Mouse (Mus musculus) ES-Bruce4 (cell line): ENCODE measurements around the gene Nrcam. TPM values are rescaled to one million over a fixed set of nuclear protein-coding genes. Genes with fewer than 3 reads are reported as not detected.

Source experiments
- H3K27ac ChIP-seq: 2 replicates; pipeline ENCODE4 v1.5.1; 2012; ENCODE audit warnings: low read length, inconsistent platforms; ENCODE audit not compliant: insufficient read depth
- H3K27me3 ChIP-seq: 2 replicates; pipeline ENCODE4 v1.6.1; 2012; ENCODE audit warnings: mild to moderate bottlenecking, low read length, inconsistent platforms; ENCODE audit not compliant: control insufficient read depth, poor library complexity, insufficient read depth, severe bottlenecking
- H3K36me3 ChIP-seq: 2 replicates; pipeline ENCODE4 v1.6.1; 2012; ENCODE audit warnings: inconsistent platforms, mild to moderate bottlenecking, low read length, moderate library complexity; ENCODE audit not compliant: control insufficient read depth, poor library complexity, insufficient read depth, severe bottlenecking
- H3K4me1 ChIP-seq: one replicate; pipeline ENCODE4 v1.8.1; 2011; ENCODE audit warnings: low read length; ENCODE audit not compliant: control insufficient read depth, insufficient read depth
- H3K4me3 ChIP-seq: 2 replicates; pipeline ENCODE4 v1.5.1; 2011; ENCODE audit warnings: low read depth, mild to moderate bottlenecking, low read length
- H3K9ac ChIP-seq: 2 replicates; pipeline ENCODE4 v1.6.1; 2012; ENCODE audit warnings: low read depth, mild to moderate bottlenecking, inconsistent platforms; ENCODE audit not compliant: poor library complexity, severe bottlenecking
- H3K9me3 ChIP-seq: replicated peaks from 2 replicates; pipeline ENCODE4 v1.6.1; 2012; ENCODE audit warnings: mild to moderate bottlenecking, low read length, inconsistent platforms; ENCODE audit not compliant: control insufficient read depth, poor library complexity, insufficient read depth, severe bottlenecking
- CTCF ChIP-seq: IDR thresholded peaks from one replicate; pipeline ENCODE4 v1.8.1; 2011; ENCODE audit warnings: low read depth, low read length
- EP300 ChIP-seq: IDR thresholded peaks from 2 replicates; pipeline ENCODE4 v1.6.1; 2011; ENCODE audit warnings: low read depth, low read length; ENCODE audit not compliant: insufficient read depth
- POLR2A ChIP-seq: IDR thresholded peaks from one replicate; pipeline ENCODE4 v1.8.1; 2011; ENCODE audit warnings: low read length; ENCODE audit not compliant: insufficient read depth
- polyA plus RNA-seq: library from polyadenylated mRNA; stranded (reverse); fragments of >200 nt; gene quantifications from 2 replicates; pipeline ENCODE4 v1.2.4, GENCODE M21; 2011; ENCODE audit warnings: low read depth; ENCODE audit not compliant: missing spikeins, insufficient read depth, insufficient read length

Gene Nrcam
- polyA plus RNA-seq, 1 experiment, result 2.7 TPM

DNA sequence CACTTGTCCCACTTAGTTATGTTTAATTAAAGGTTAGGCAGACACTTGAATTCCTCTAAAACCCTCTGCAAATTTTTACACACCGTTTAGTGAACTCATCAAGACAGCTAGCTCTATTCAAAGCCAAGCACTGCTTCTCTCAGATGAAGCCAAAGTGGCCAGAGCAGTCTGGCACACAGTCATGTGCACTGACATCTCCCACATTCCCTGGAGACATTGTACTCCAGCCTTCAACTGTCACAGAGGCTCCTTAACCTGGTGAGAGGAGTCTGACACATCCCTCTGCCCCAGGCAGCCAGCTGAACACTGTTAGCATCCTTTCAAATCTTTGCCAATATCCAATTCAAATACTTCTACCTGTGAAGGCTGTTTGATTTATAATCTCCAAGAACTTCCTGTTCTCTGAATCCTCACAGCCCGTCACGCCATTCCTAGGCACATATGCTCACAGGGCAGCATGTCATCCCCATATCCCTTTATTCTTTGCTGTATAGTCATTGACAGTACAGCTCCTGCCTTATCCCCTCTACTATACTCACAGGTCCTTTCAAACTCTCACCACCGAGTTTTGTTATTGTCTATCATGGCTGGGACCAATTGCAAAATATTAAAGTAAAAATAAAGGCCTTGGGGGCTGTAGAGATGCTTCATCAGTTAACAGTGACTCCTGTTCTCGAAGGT is 173.3 kb downstream of the Nrcam start:
- no peaks in the 10 kb centered on the region for H3K9me3 ChIP-seq
- TF ChIP-seq CTCF (no peak), POLR2A (no peak), EP300 (no peak)
- H3K9ac ChIP-seq, result no peak overlapping the region
- H3K36me3 ChIP-seq, result no peaks in the 10 kb centered on the region
- no peaks in the 10 kb centered on the region for H3K4me1 ChIP-seq
- H3K27ac ChIP-seq, result no peak overlapping the region
- H3K27me3 ChIP-seq, result peaks cover 1% of the 10 kb centered on the region; the same call in 1 of the 2 replicates
- no peak overlapping the region for H3K4me3 ChIP-seq

DNA sequence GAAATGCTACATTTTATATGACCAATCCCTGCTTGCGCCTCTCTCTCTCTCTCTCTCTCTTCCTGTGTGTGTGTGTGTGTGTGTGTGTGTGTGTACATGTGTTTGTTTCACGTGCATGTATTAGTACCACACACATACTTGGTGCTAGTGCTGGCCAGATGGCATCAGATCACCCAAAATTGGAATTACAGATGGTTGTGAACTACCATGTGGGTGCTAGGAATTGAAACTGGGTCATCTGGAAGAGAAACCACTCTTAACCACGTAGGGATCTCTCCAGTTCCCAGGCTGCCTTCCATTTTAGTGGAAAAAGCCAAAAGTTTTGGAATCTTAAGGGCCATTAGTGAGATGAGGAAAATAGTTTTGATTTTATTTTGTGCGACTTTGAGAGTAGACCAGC is 175.1 kb downstream of the Nrcam start:
- Histone ChIP-seq H3K27ac (no peak overlapping the region), H3K36me3 (no peaks in the 10 kb centered on the region), H3K9ac (no peak overlapping the region), H3K4me1 (no peaks in the 10 kb centered on the region), H3K4me3 (no peak overlapping the region), H3K9me3 (no peaks in the 10 kb centered on the region), H3K27me3 (peaks cover 1% of the 10 kb centered on the region; the same call in 1 of the 2 replicates)
- TF ChIP-seq POLR2A (no peak), CTCF (no peak), EP300 (no peak)

DNA sequence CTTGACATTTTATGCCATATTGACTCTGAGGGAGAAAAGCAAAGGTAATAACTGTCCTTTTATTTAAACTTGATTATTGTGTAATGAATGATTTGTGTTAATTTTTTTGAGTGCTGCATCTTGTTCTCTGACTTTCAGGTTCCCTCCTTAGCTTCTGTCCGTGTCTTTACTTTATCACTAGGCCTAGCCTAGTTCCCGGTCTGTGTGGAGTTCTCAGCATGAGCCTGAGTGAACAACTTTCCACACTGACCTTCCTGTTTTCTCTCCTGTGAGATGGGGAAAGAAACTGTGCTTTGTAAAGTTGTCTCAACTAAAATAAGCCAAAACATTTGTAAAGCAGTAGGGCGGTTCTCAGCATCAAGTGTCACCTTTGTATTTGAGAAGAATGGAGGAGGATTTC is 179.9 kb downstream of the Nrcam start:
- H3K9me3 ChIP-seq, result no peaks in the 10 kb centered on the region
- no peak overlapping the region for H3K27ac ChIP-seq
- H3K9ac ChIP-seq, result no peak overlapping the region
- H3K4me1 ChIP-seq, result no peaks in the 10 kb centered on the region
- H3K27me3 ChIP-seq, result no peaks in the 10 kb centered on the region
- H3K36me3 ChIP-seq, result no peaks in the 10 kb centered on the region
- no peak overlapping the region for H3K4me3 ChIP-seq
- no peak for TF ChIP-seq EP300
- no peak for TF ChIP-seq CTCF
- TF ChIP-seq POLR2A, result no peak

DNA sequence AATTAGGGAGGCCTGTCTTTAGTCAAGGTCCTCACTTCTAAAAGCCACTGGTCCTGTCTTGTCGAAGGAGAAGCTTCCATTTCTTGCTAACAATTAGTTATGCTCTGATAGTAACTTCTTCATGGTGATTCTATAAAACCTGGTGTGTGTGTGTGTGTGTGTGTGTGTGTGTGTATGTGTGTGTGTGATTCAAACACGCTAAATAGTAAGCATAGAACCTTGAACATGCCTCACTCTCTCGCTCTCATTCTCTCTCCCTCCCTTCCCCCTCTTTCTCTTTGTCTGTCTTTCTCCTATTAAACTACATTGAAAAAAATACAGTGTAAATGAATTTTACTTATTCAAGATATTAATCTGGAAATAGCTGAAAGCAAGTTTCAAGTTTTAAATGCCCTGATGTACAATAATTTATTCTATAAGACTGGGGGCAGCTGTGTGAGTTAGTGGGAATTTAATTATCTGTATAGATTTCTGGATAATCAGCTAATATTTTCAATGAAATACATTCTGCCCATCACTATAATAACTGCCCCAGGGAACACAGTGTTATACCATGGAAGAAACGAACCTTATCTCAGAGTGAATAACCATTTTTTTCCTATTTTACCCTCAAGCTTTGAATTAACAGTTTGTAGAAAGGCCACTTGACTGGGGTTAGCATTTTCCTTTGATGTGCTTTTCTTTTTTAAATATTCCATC is 180.9 kb downstream of the Nrcam start:
- TF ChIP-seq CTCF (no peak), POLR2A (no peak), EP300 (no peak)

DNA sequence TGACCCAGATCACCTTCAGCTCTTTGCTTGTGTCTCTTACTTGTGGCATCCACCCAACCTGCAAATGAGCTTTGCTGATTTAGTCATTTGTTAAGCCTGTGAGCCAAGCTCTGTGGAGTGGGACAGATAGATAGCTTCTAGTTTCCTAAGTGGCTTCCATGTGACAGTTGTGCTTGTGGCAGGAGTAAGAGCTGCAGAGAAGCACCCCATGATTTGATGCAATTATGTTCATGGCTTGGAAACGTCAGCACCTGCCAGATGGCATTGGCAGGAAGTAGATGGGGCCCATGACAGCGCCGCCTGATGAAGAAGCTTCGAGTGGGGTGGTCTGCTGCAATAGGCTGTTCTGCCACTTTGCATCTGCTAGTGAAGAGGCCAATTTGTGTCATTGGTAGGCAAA is 186.4 kb downstream of the Nrcam start:
- no peak overlapping the region for H3K4me3 ChIP-seq
- H3K4me1 ChIP-seq, result no peaks in the 10 kb centered on the region
- no peak overlapping the region for H3K9ac ChIP-seq
- H3K27me3 ChIP-seq, result no peaks in the 10 kb centered on the region
- TF ChIP-seq POLR2A, result no peak
- no peak for TF ChIP-seq EP300
- no peak for TF ChIP-seq CTCF
- H3K27ac ChIP-seq, result no peak overlapping the region
- H3K9me3 ChIP-seq, result no peaks in the 10 kb centered on the region
- H3K36me3 ChIP-seq, result no peaks in the 10 kb centered on the region

More for the DNA sequence above, 180.9 kb downstream of the Nrcam start:
- no peak overlapping the region for H3K9ac ChIP-seq
- H3K36me3 ChIP-seq, result no peaks in the 10 kb centered on the region
- H3K9me3 ChIP-seq, result no peaks in the 10 kb centered on the region
- no peaks in the 10 kb centered on the region for H3K27me3 ChIP-seq
- no peak overlapping the region for H3K27ac ChIP-seq
- no peak overlapping the region for H3K4me3 ChIP-seq
- no peaks in the 10 kb centered on the region for H3K4me1 ChIP-seq

DNA sequence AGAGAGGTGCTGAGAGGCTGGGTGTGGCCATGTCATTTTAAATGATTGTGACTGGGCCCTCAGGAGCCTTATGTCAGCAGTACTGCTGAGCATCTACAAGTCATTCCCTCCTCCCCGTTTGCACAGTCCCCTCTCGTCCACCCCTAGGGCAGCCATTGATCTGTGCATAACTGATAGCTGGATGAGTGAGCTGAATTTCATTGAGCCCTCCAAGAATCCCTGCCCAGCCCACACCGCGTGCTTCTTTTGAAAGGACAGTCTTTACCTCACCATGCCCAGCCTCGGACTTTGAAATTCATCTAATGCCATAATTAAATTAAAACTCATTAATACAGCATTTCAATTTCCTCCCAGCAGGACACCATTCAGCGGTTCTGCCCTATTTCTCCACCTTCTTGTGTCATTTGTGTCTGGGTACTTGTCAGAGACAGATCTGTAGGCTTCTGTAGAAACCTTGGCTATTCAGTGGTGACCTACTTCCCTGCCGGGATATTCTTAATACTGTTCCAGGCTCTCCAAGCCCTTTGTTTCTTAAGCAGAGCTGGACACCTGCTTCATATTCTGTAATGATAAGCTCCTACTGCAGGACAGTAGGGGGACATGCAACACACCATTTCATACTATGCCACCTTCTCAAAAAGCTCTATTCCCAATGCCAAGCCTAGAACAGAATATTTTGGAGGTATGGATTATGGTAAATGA is 190.9 kb downstream of the Nrcam start:
- H3K9me3 ChIP-seq, result no peaks in the 10 kb centered on the region
- TF ChIP-seq CTCF (no peak), EP300 (no peak), POLR2A (no peak)
- H3K36me3 ChIP-seq, result no peaks in the 10 kb centered on the region
- H3K9ac ChIP-seq, result no peak overlapping the region
- H3K4me1 ChIP-seq, result no peaks in the 10 kb centered on the region
- no peaks in the 10 kb centered on the region for H3K27me3 ChIP-seq
- H3K27ac ChIP-seq, result no peak overlapping the region
- no peak overlapping the region for H3K4me3 ChIP-seq
